Mouse (Mus musculus) urinary bladder, postnatal 14 days (tissue): Measurements from ENCODE around the gene Mrpl19.
A peak's percentile ranks its signal among the peaks of the same experiment; 100 is the strongest.

Experiments used
- DNase-seq: peaks from one replicate; pipeline ENCODE4 v3.0.0; 2021; ENCODE audit warnings: low spot score

The Mrpl19 gene

GRCm38 (mm10) chr6:81965296-81966067 lies at the start of gene Mrpl19:
Mrpl19 (minus strand) TSS chr6:81965958.
- DNase-seq: peak; percentile 92

- DNase-seq: no peak
Measured at GRCm38 (mm10) chr6:82012392-82012791, 46.6 kb upstream of the Mrpl19 start.

- DNase-seq: no peak
Measured at GRCm38 (mm10) chr6:81990049-81990810, 24.5 kb upstream of the Mrpl19 start.

- DNase-seq: no peak
Measured at GRCm38 (mm10) chr6:81988341-81988740, 22.6 kb upstream of the Mrpl19 start.

- DNase-seq: peak; percentile 19
Measured at GRCm38 (mm10) chr6:81987580-81987979, 21.8 kb upstream of the Mrpl19 start.

GRCm38 (mm10) chr6:81987010-81987409 lies 21.3 kb upstream of the Mrpl19 start:
- DNase-seq: peak; percentile 82

- peak; percentile 0 for DNase-seq
Measured at GRCm38 (mm10) chr6:81986599-81986998, 20.8 kb upstream of the Mrpl19 start.

- DNase-seq: no peak
Measured at GRCm38 (mm10) chr6:81986171-81986570, 20.4 kb upstream of the Mrpl19 start.

- no peak for DNase-seq
Measured at GRCm38 (mm10) chr6:81979286-81979685, 13.5 kb upstream of the Mrpl19 start.

GRCm38 (mm10) chr6:81975971-81976621 lies 10.3 kb upstream of the Mrpl19 start:
- DNase-seq: peak; percentile 77

GRCm38 (mm10) chr6:81972595-81972994 lies 6.8 kb upstream of the Mrpl19 start:
- DNase-seq: no peak

- DNase-seq: no peak
Measured at GRCm38 (mm10) chr6:81971196-81971595, 5.4 kb upstream of the Mrpl19 start.

GRCm38 (mm10) chr6:81966068-81966544 lies 348 bp upstream of the Mrpl19 start:
- no peak for DNase-seq

GRCm38 (mm10) chr6:81960284-81960683 lies 5.5 kb downstream of the Mrpl19 start:
- DNase-seq: no peak

GRCm38 (mm10) chr6:81959866-81960265 lies 5.9 kb downstream of the Mrpl19 start:
- no peak for DNase-seq

- DNase-seq: no peak
Measured at GRCm38 (mm10) chr6:81957992-81958391, 7.8 kb downstream of the Mrpl19 start.

- DNase-seq: no peak
Measured at GRCm38 (mm10) chr6:81956399-81956798, 9.4 kb downstream of the Mrpl19 start.

- no peak for DNase-seq
Measured at GRCm38 (mm10) chr6:81955133-81955532, 10.6 kb downstream of the Mrpl19 start.

- no peak for DNase-seq
Measured at GRCm38 (mm10) chr6:81946906-81947305, 18.9 kb downstream of the Mrpl19 start.

- no peak for DNase-seq
Measured at GRCm38 (mm10) chr6:81944432-81944831, 21.3 kb downstream of the Mrpl19 start.

- no peak for DNase-seq
Measured at GRCm38 (mm10) chr6:81943281-81943680, 22.5 kb downstream of the Mrpl19 start.

GRCm38 (mm10) chr6:81941718-81942117 lies 24.0 kb downstream of the Mrpl19 start:
- no peak for DNase-seq

GRCm38 (mm10) chr6:81933281-81933680 lies 32.5 kb downstream of the Mrpl19 start:
- DNase-seq: no peak
